Mouse (Mus musculus) lung, postnatal 36 days (tissue): Measurements from ENCODE around the gene Zdhhc22.

Experiments
- DNase-seq: peaks from one replicate; pipeline ENCODE4 v3.0.0; 2022; ENCODE audit warnings: mixed read lengths

The Zdhhc22 gene

DNA sequence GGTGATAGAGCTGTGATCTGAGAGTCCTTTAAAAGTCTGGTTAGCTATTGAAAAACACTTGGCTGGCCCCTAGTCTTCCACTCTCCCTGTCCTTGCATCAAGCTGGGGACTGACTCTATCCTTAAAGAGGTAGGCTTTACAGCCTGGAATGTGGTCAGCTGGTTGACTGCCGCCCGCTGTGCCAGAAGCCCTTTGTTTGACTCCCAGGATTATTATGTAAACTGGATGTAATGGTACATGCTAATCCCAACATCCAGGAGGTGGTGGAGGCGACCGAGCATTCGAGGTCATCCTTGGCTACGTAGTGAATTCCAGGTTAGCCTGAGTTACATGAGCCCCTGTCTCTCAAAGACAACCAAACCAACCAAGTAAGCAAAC lies 57.7 kb downstream of the Zdhhc22 start:
- peak; percentile 93 for DNase-seq

DNA sequence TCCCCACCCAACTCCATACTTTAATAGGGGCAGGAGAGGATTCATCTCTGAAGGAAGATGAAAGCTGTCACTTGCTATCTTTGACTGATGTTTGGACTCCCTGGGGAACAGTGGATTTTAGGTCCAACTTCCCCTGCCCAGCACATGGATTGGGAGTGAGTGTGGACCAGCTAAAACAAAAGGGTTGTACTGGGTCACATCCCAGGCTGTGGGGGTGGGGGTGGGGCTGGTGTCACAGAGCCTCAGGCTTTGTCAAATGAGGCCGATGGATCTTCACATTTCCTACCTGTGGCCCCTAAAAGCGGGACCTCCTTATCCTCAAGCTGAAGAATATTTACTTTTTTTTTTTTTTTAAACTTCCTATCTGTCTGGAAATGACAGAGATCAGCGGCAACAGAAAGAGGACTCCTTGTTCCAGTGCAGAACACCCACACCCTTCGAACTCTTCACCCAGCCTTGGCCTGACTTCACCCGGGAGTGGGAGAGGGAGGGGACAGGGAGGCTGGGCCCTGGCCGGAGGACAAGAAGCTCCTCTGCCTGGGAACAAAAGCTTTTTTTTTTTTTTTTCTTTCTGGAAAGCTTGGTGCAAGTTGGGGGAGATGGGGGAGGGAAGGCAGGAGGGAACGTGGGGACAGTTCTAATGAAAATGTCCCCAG lies 58.2 kb downstream of the Zdhhc22 start:
- peak; percentile 95 for DNase-seq

- DNase-seq, result no peak
Measured at GRCm38 (mm10) chr12:86930934-86931729, 59.1 kb downstream of the Zdhhc22 start.
